Mouse (Mus musculus) neural tube, embryonic 15.5 days (tissue): ENCODE measurements at regions not wholly inside any gene's neighbourhood (a gene's known extent, or its start where the extent isn't known, plus 50 kb on each side); places are given as distances from the start of the nearest gene placed in this dataset.
A peak's percentile ranks its signal among the peaks of the same experiment; 100 is the strongest.

Source experiments
- ATAC-seq: fragments of 200-750 bp; cut with Nextera tagmentation; 2 replicates; pipeline ENCODE4 v1.8.0; 2017; ENCODE audit warnings: mild to moderate bottlenecking, moderate TSS enrichment, moderate library complexity; ENCODE audit not compliant: low FRiP score
- H3K27ac ChIP-seq: fragments of 300-500 bp; sonication (generic); replicated peaks from 2 replicates; pipeline ENCODE4 v1.5.1; 2015; ENCODE audit warnings: mild to moderate bottlenecking, inconsistent platforms
- H3K27me3 ChIP-seq: fragments of 300-500 bp; sonication (generic); replicated peaks from 2 replicates; pipeline ENCODE4 v1.6.1; 2015; ENCODE audit warnings: inconsistent platforms
- H3K36me3 ChIP-seq: fragments of 300-500 bp; sonication (generic); 2 replicates; pipeline ENCODE4 v1.6.1; 2015; ENCODE audit warnings: inconsistent platforms
- H3K4me1 ChIP-seq: fragments of 300-500 bp; sonication (generic); 2 replicates; pipeline ENCODE4 v1.6.1; 2015; ENCODE audit warnings: inconsistent platforms
- H3K4me2 ChIP-seq: fragments of 300-500 bp; sonication (generic); 2 replicates; pipeline ENCODE4 v1.6.1; 2015; ENCODE audit warnings: inconsistent platforms, mild to moderate bottlenecking, moderate library complexity
- H3K4me3 ChIP-seq: fragments of 300-500 bp; sonication (generic); replicated peaks from 2 replicates; pipeline ENCODE4 v1.5.1; 2015; ENCODE audit warnings: mild to moderate bottlenecking, inconsistent platforms
- H3K9ac ChIP-seq: fragments of 300-500 bp; sonication (generic); replicated peaks from 2 replicates; pipeline ENCODE4 v1.6.1; 2015; ENCODE audit warnings: mild to moderate bottlenecking, inconsistent platforms
- H3K9me3 ChIP-seq: fragments of 300-500 bp; sonication (generic); replicated peaks from 2 replicates; pipeline ENCODE4 v1.6.1; 2016; ENCODE audit warnings: inconsistent platforms
- WGBS: fragments of 180-500 bp; shearing (Covaris S2); methylation state at CpG from one replicate; pipeline ENCODE4 v1.1.7; 2015; ENCODE audit warnings: mixed read lengths; 5-methylcytosine and 5-hydroxymethylcytosine counted together

DNA sequence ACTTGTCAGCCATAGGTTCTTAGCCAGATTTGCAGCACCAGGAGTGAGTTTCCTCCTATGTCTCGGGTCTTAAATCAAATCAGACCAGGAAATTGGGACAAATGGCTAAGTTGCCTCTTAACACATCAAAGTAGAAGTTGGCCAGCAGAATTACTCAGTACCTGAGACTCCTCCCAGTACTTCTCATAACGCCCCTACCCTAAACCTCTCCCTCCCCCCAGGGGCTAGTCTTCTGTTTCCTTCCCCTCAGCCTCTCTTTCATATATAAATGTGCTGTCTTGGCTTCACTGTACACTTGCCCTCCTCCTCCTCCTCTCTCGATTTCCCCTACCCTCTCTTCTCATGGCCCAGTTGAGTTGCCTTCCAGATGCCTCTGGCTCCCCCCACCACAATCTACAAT is 79.9 kb upstream of the Sox13 start:
- H3K27ac ChIP-seq, result no peak overlapping the region
- no peak overlapping the region for H3K4me2 ChIP-seq
- H3K27me3 ChIP-seq, result no peaks in the 10 kb centered on the region
- no peak overlapping the region for H3K9ac ChIP-seq
- H3K4me3 ChIP-seq, result no peak overlapping the region
- no peaks in the 10 kb centered on the region for H3K4me1 ChIP-seq
- WGBS, result 76% methylated on average over 3 of the region's 3 CpGs
- no peaks in the 10 kb centered on the region for H3K9me3 ChIP-seq
- ATAC-seq, result no peak
- no peaks in the 10 kb centered on the region for H3K36me3 ChIP-seq

DNA sequence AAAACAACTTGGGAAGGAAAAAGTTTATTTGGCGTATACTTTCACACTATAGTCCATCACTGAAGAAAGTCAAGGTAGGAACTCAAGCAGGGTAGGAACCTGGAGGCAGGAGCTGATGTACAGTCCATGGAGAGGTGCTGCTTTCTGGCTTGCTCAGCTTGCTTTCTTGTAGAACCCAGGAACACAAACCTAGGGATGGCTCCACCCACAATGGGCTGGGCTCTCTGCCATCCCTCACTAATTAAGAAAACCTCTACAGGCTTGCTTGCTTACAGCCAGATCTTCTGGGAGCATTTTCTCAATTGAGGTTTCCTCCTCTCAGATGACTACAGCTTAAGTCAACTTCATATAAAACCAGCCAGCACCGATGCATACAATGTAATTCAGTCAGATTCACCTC is 79.2 kb upstream of the Sox13 start:
- 90% methylated on average over 2 of the region's 2 CpGs for WGBS

DNA sequence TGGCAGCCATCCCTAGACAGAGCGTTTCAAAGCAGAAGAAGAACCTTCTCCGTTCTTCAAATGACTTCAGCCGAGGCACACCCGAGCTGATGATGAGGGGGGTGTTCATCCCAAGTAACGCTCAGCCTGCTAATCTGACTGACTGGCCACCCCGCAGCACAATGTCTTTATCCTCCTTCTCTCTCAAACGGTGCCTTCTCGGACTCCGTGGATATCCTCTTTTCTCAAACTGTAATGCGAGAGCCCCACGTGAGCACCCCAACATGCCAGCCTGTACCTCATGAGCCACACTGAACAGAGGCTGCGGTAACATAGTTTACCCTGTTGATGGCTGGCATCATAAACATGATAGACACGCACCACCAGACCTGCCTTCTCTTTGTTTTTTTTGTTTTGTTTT is 76.8 kb upstream of the Sox13 start:
- Histone ChIP-seq H3K4me3 (no peak overlapping the region), H3K36me3 (no peaks in the 10 kb centered on the region), H3K9ac (no peak overlapping the region), H3K4me1 (no peaks in the 10 kb centered on the region), H3K9me3 (no peaks in the 10 kb centered on the region), H3K27ac (no peak overlapping the region), H3K27me3 (no peaks in the 10 kb centered on the region), H3K4me2 (no peak overlapping the region)
- ATAC-seq, result no peak
- 58% methylated on average over 13 of the region's 13 CpGs for WGBS

More for the DNA sequence above, 79.2 kb upstream of the Sox13 start:
- Histone ChIP-seq H3K4me1 (no peaks in the 10 kb centered on the region), H3K36me3 (no peaks in the 10 kb centered on the region), H3K27me3 (no peaks in the 10 kb centered on the region), H3K4me3 (no peak overlapping the region), H3K27ac (no peak overlapping the region), H3K4me2 (no peak overlapping the region), H3K9ac (no peak overlapping the region), H3K9me3 (no peaks in the 10 kb centered on the region)
- ATAC-seq, result no peak

DNA sequence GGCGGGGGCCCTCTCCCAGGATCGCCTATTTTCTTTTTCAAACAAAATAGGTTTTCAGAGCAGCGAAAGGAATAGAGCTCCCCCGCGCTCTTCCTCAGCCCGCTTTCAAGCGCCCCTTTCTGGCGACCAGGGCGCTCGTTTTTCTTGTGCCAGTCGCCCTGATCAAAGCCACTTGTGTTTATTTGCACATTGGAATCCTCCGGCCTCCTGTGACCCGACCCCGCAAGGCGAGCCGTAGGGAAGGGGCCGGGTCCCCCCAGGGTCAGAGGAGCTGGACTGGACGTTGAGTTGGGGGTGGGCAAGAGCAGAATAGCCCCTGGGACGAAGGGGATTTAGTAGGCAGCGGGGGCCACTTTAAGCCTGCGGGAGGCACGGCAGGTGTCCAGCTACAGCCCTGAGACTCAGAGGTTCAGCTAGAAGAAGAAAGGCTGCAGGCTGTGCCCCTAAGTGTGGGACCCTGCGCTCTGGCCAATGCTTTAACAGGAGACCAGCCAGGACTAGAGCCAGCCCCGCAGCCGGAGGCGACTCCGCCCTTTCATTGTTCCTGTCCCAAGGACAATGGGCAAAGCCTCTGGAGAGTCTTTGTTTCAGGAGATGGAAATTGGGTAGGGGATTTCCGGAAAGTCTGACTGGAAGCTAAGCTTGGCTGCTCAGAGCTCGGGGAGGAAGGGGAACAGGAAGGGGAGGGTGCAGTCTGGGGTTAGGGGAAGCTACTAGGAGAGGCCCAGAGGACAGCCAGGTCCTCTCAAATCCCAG is 69.0 kb upstream of the Sox13 start:
- peak; percentile 63 for ATAC-seq
- peak overlapping the region; percentile 77 for H3K4me2 ChIP-seq
- H3K9ac ChIP-seq, result peak overlapping the region; percentile 51
- H3K27me3 ChIP-seq, result no peaks in the 10 kb centered on the region
- WGBS, result 2% methylated on average over 29 of the region's 29 CpGs
- peak overlapping the region; percentile 81 for H3K27ac ChIP-seq
- peak overlapping the region; percentile 34 for H3K4me3 ChIP-seq
- H3K4me1 ChIP-seq, result peaks cover 24% of the 10 kb centered on the region
- no peaks in the 10 kb centered on the region for H3K36me3 ChIP-seq
- H3K9me3 ChIP-seq, result no peaks in the 10 kb centered on the region

DNA sequence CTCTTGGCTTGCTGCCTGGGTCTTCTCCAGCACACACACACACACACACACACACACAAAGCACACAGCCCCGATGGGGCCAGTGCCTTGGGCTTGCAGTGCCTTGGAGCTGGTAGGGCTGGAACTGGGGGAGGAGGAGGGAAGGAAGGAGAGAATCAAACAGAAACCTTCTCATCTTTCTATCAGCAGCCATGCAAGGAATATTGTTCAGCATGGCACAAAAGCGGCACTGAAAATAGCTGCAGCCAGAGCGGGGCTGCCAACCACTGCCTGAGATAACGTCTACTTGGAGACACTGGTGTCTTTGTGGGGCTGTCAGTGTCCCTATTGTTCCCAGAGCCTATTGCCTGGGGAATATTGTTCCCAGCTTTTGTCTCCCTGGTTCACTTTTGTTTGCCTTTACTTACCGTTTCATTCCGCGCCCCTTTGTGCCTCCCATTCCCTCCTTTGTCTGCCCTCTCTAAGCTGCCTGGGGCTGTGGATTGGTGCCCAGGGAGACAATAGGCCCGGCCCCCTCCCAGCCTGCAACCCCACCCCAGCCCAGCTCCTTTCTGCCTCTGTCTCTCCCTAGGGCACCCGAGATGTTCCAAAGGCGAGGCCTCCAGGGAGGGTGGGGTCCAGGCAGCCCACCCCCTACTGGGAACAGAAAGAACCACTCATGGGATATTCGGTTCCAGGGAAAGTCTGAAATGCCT is 68.3 kb upstream of the Sox13 start:
- peaks cover 24% of the 10 kb centered on the region for H3K4me1 ChIP-seq
- H3K4me3 ChIP-seq, result peak overlapping the region; percentile 34
- ATAC-seq, result peak; percentile 75
- peak overlapping the region; percentile 81 for H3K27ac ChIP-seq
- H3K4me2 ChIP-seq, result peak overlapping the region; percentile 77
- 2% methylated on average over 11 of the region's 11 CpGs for WGBS
- no peaks in the 10 kb centered on the region for H3K27me3 ChIP-seq
- H3K9me3 ChIP-seq, result no peaks in the 10 kb centered on the region
- H3K36me3 ChIP-seq, result no peaks in the 10 kb centered on the region
- peak overlapping the region; percentile 51 for H3K9ac ChIP-seq

GRCm38 (mm10) chr1:133491857-133492290 is 67.7 kb upstream of the Sox13 start:
- H3K4me2 ChIP-seq, result peak overlapping the region; percentile 77
- ATAC-seq, result no peak
- H3K27ac ChIP-seq, result peak overlapping the region; percentile 81
- H3K4me3 ChIP-seq, result no peak overlapping the region
- no peaks in the 10 kb centered on the region for H3K36me3 ChIP-seq
- H3K27me3 ChIP-seq, result no peaks in the 10 kb centered on the region
- H3K4me1 ChIP-seq, result peaks cover 24% of the 10 kb centered on the region
- WGBS, result 13% methylated on average over 4 of the region's 4 CpGs
- H3K9ac ChIP-seq, result no peak overlapping the region
- H3K9me3 ChIP-seq, result no peaks in the 10 kb centered on the region

- H3K27me3 ChIP-seq, result no peaks in the 10 kb centered on the region
- H3K9me3 ChIP-seq, result no peaks in the 10 kb centered on the region
- 82% methylated on average over 8 of the region's 8 CpGs for WGBS
- no peak overlapping the region for H3K4me3 ChIP-seq
- H3K4me1 ChIP-seq, result peaks cover 10% of the 10 kb centered on the region
- no peak for ATAC-seq
- H3K4me2 ChIP-seq, result no peak overlapping the region
- no peak overlapping the region for H3K9ac ChIP-seq
- no peak overlapping the region for H3K27ac ChIP-seq
- H3K36me3 ChIP-seq, result no peaks in the 10 kb centered on the region
These were observed 63.2 kb upstream of the Sox13 start for GRCm38 (mm10) chr1:133487171-133487901.

- Histone ChIP-seq H3K36me3 (no peaks in the 10 kb centered on the region), H3K27me3 (no peaks in the 10 kb centered on the region), H3K9ac (no peak overlapping the region), H3K27ac (no peak overlapping the region), H3K4me3 (no peak overlapping the region), H3K4me2 (no peak overlapping the region), H3K4me1 (0 out of 2 replicates have a peak, but pooled peaks cover under 1% of the 10 kb centered on the region), H3K9me3 (no peaks in the 10 kb centered on the region)
- 63% methylated on average over 10 of the region's 10 CpGs for WGBS
- no peak for ATAC-seq
These were observed 62.2 kb upstream of the Sox13 start for GRCm38 (mm10) chr1:133486370-133486769.

DNA sequence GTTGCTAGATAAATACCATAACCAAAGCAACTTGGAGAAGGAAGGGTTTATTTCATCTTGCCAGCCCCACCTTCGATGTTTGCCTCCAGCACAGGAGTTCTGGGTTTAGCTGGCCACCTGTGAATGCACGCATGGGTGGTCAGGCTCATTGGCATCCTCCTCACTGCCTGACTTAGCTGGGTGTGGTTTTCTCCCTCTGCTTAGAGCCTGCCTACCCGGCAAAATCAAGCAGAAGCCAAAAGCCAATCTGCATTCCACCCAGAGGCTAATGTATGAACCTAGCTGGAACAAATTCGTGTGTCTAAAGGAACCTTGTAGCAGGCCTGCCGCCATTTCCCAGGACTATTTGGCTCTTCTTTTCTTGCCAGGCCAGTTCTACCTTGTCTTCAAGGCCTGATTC is 58.7 kb upstream of the Sox13 start:
- Histone ChIP-seq H3K4me3 (no peak overlapping the region), H3K9me3 (no peaks in the 10 kb centered on the region), H3K27me3 (no peaks in the 10 kb centered on the region), H3K36me3 (no peaks in the 10 kb centered on the region), H3K9ac (no peak overlapping the region), H3K27ac (no peak overlapping the region), H3K4me1 (no peaks in the 10 kb centered on the region), H3K4me2 (no peak overlapping the region)
- no peak for ATAC-seq
- WGBS, result 54% methylated on average over 5 of the region's 5 CpGs

DNA sequence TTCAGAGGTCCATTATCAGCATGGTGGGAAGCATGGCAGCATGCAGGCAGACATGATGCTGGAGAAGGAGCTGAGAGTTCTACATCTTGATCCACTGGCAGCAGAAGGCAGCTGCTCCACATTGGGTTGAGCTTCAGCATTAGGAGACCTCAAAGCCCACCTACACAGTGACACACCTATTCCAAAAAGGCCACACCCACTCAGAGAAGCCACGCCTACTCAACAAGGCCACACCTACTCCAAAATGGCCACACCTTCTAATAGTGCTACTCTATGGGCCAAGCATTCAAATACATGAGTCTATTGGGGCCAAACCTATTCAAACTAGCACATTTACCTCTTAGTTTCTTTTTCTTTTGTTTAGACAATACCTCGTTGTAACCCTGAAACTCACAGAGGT is 50.4 kb upstream of the Sox13 start:
- no peak for ATAC-seq
- no peaks in the 10 kb centered on the region for H3K9me3 ChIP-seq
- H3K27me3 ChIP-seq, result no peaks in the 10 kb centered on the region
- H3K27ac ChIP-seq, result no peak overlapping the region
- H3K4me2 ChIP-seq, result no peak overlapping the region
- no peak overlapping the region for H3K9ac ChIP-seq
- 86% methylated on average over 2 of the region's 2 CpGs for WGBS
- H3K36me3 ChIP-seq, result no peaks in the 10 kb centered on the region
- H3K4me3 ChIP-seq, result no peak overlapping the region
- H3K4me1 ChIP-seq, result no peaks in the 10 kb centered on the region
